Mouse (Mus musculus) embryonic facial prominence, embryonic 15.5 days (tissue): ENCODE data around the gene C2cd4a. TPM values are rescaled to one million over a fixed set of nuclear protein-coding genes. Genes with fewer than 3 reads are reported as not detected.

Source experiments
- ATAC-seq: fragments of 200-750 bp; cut with Nextera tagmentation; 2 replicates; pipeline ENCODE4 v1.8.0; 2017; ENCODE audit warnings: low read depth, moderate TSS enrichment; ENCODE audit not compliant: insufficient number of reproducible peaks, low FRiP score, low TSS enrichment
- H3K27ac ChIP-seq: fragments of 300-500 bp; sonication (generic); replicated peaks from 2 replicates; pipeline ENCODE4 v1.5.1; 2015; ENCODE audit warnings: mild to moderate bottlenecking, inconsistent platforms
- H3K27me3 ChIP-seq: fragments of 300-500 bp; sonication (generic); 2 replicates; pipeline ENCODE4 v1.6.1; 2015; ENCODE audit warnings: inconsistent platforms
- H3K36me3 ChIP-seq: fragments of 300-500 bp; sonication (generic); 2 replicates; pipeline ENCODE4 v1.6.1; 2015; ENCODE audit warnings: mild to moderate bottlenecking, inconsistent platforms
- H3K4me1 ChIP-seq: fragments of 300-500 bp; sonication (generic); 2 replicates; pipeline ENCODE4 v1.6.1; 2015; ENCODE audit warnings: inconsistent platforms
- H3K4me2 ChIP-seq: fragments of 300-500 bp; sonication (generic); replicated peaks from 2 replicates; pipeline ENCODE4 v1.6.1; 2015; ENCODE audit warnings: mild to moderate bottlenecking, inconsistent platforms
- H3K4me3 ChIP-seq: fragments of 300-500 bp; sonication (generic); replicated peaks from 2 replicates; pipeline ENCODE4 v1.5.1; 2015; ENCODE audit warnings: mild to moderate bottlenecking, inconsistent platforms
- H3K9ac ChIP-seq: fragments of 300-500 bp; sonication (generic); 2 replicates; pipeline ENCODE4 v1.6.1; 2015; ENCODE audit warnings: inconsistent platforms
- H3K9me3 ChIP-seq: fragments of 300-500 bp; sonication (generic); replicated peaks from 2 replicates; pipeline ENCODE4 v1.6.1; 2016; ENCODE audit warnings: inconsistent platforms
- WGBS: fragments of 180-500 bp; shearing (Covaris S2); methylation state at CpG from one replicate; pipeline ENCODE4 v1.1.7; 2015; 5-methylcytosine and 5-hydroxymethylcytosine counted together
- polyA plus RNA-seq: library from polyadenylated mRNA; unstranded; fragments of >200 nt; fragmentation: Nextera tagmentation; extraction: Ambion mirVana; gene quantifications from 2 replicates; pipeline ENCODE4 v1.2.1, GENCODE M21; 2015

C2cd4a gene
- polyA plus RNA-seq, 1 experiment from 2014 or later = 0.49 TPM

DNA sequence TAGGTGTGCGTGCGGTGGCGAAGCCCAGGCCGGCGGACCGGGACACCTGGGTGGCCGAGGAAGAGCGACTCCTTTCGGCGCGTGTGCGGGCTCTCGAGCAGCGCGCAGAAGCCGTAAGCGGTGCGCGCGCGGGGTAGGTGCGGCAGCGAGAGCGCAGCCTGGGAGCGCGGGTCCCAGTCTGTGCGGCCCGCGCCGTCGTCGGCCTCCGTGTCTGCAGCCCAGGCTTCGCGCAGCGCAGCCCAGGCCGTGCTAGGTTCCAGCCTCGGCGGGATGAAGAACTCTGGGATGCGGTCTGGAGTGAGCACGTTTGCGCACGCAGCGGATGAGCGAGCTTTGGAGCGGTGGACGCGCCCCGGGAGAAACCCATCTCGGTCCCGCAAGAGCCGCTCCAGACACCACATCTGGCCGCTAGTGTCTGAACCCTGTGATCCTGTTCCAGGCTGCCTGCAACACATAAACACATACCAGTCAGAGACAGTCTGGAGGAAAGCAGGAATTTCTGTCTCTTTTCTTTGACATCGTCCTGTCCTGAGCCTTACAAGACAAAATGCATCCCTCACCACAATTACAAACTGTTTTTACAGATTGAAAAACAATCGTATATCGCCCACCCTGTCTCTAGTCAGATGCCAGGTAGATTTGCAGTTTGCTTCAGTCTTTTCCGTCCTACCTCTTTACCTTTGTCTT, 628 bp downstream of the C2cd4a start:
- Histone ChIP-seq H3K27ac (no peak overlapping the region), H3K27me3 (peaks cover 42% of the 10 kb centered on the region), H3K36me3 (no peaks in the 10 kb centered on the region), H3K9ac (peak overlapping the region; percentile 21), H3K4me2 (peak overlapping the region; percentile 95), H3K4me3 (peak overlapping the region; percentile 60), H3K4me1 (peaks cover 25% of the 10 kb centered on the region), H3K9me3 (no peaks in the 10 kb centered on the region)
- WGBS = 1% methylated on average over 57 of the region's 57 CpGs
- ATAC-seq = peak; percentile 56; the same call in 1 of the 2 replicates

DNA sequence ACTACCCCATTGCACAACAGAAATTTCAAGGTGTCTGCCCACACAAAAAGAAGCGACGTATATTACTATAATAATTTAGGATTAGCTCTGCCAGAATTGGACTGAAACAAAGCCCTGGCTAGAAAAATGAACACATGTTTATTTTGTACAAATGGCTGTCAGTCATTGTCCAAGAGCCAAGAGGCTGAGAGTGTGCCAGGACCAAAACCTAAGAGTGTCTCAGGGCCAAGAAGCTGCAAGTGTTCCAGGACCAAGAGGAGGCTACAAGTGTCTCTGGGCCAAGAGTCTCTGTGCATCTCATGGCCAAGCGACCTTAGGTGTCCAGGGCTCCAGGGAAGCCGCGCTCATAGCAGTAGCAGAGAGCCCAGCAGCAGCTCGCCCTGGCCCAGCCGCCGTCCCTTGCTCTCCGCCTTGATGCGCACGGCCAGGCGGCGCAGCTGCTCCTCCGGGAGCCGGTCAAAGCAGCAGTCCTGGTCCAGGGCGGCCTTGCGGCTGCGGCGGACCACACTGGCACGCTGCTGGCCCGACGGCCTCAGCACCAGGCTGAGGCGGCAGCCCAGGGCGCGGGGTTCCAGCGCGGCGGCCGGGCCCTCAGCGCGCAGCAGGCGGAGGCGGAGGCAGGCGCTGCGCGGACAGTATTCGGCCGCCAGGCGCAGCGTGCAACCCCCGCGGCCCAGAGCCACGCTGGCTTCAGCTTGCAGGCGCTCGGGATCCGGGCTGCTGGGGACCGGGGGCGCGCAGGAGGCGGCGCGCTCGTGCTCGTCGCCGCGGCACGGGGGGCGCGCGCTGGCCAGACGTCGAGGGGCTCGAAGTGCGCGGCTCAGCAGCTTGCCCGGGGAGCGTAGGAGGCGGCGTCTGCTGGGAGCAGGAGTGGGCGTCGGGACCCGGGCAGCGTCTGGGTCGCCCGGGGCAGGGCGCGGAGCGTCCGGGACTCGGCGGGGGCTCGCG, 1.4 kb downstream of the C2cd4a start:
- peak; percentile 86 for ATAC-seq
- no peaks in the 10 kb centered on the region for H3K9me3 ChIP-seq
- peaks cover 25% of the 10 kb centered on the region for H3K4me1 ChIP-seq
- H3K4me2 ChIP-seq = peak overlapping the region; percentile 95
- H3K27ac ChIP-seq = no peak overlapping the region
- peaks cover 42% of the 10 kb centered on the region for H3K27me3 ChIP-seq
- peak overlapping the region; percentile 60 for H3K4me3 ChIP-seq
- WGBS = 2% methylated on average over 56 of the region's 84 CpGs
- no peaks in the 10 kb centered on the region for H3K36me3 ChIP-seq
- peak overlapping the region; percentile 21; the same call in 1 of the 2 replicates for H3K9ac ChIP-seq

DNA sequence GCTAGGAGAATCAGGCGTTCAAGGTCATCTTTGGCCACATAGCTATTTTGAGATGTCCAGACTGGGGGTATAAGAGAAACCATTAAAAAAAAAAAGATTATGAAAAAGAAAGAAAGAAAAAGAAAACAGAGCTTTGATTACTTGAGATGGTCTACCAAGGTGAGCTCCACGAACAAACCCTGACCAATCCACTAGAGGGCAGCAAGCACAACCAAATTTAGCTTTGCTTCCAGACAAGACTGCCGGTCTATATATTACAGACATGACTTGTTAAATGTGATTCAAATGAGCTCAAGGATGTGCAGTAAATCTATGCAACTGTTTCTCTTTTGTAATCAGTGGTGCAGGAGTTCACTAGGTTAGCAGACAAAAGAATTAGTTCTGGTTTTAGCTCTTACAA, 3.9 kb downstream of the C2cd4a start:
- 7% methylated on average over 3 of the region's 3 CpGs for WGBS
- H3K9me3 ChIP-seq = no peaks in the 10 kb centered on the region
- ATAC-seq = no peak

DNA sequence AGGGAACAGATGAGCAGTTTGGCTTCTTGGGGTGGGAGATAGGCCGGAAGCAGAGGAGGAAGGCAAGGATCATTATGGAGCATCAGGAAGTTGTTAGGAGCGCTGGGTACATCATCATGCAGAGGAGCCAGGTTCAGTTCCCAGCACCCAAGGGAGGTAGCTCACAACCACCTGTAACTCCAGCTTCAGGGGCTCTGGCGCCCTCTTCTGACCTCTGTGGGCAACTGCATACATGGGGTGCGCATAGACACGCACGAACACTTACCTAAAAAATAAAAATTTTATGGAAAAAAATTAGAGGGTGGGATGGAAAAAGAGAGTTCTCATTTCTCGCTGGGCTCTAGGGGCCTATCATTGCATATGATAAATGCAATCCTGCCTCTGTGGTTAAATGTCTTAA, 6.6 kb downstream of the C2cd4a start:
- Histone ChIP-seq H3K4me3 (no peak overlapping the region), H3K4me2 (no peak overlapping the region), H3K4me1 (peaks cover 4% of the 10 kb centered on the region; the same call in 1 of the 2 replicates), H3K9me3 (no peaks in the 10 kb centered on the region), H3K27ac (no peak overlapping the region), H3K36me3 (no peaks in the 10 kb centered on the region), H3K9ac (no peak overlapping the region), H3K27me3 (peaks cover 20% of the 10 kb centered on the region)
- ATAC-seq = no peak
- 78% methylated on average over 7 of the region's 7 CpGs for WGBS

More for the DNA sequence above, 3.9 kb downstream of the C2cd4a start:
- Histone ChIP-seq H3K4me2 (no peak overlapping the region), H3K27ac (no peak overlapping the region), H3K27me3 (peaks cover 42% of the 10 kb centered on the region), H3K36me3 (no peaks in the 10 kb centered on the region), H3K4me1 (peaks cover 25% of the 10 kb centered on the region), H3K9ac (no peak overlapping the region), H3K4me3 (no peak overlapping the region)

DNA sequence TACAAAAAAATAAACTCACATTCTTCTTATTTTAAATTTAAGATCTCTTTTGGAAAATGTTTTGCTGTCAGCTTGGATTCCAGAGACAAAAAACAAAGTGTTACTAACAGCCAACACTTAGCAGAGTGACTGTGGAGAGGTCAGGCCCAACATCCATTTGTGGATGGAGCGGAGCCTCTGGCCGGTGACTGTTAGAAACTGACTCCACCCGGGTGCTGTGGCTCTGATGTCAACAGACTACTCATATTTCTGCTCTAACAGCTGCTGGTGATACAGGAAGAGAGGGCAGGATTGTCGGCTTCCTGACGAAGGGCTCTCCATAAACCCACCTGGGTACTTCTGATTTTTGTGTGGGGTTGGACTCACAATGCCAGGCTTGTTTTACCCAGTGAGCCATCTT, 9.0 kb downstream of the C2cd4a start:
- H3K27ac ChIP-seq = no peak overlapping the region
- no peak overlapping the region for H3K4me3 ChIP-seq
- H3K27me3 ChIP-seq = no peaks in the 10 kb centered on the region
- H3K4me1 ChIP-seq = 0 out of 2 replicates have a peak, but pooled peaks cover 4% of the 10 kb centered on the region
- WGBS = 37% methylated on average over 5 of the region's 5 CpGs
- H3K4me2 ChIP-seq = no peak overlapping the region
- ATAC-seq = no peak
- no peaks in the 10 kb centered on the region for H3K9me3 ChIP-seq
- H3K36me3 ChIP-seq = no peaks in the 10 kb centered on the region
- no peak overlapping the region for H3K9ac ChIP-seq

DNA sequence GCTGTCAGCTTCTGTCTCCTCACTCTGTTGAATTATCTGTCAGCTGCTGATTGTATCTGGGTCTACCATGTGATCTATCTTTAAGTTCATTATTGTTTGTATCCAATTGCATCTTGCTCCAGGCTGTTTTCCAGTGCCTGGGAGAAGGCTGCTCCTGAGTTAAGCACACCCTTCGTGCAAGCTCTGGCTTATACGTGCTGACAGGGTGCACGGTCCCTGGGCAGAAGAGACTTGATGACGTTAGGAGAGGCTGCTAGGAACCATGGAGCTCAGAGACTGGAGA, 13.5 kb downstream of the C2cd4a start:
- Histone ChIP-seq H3K4me2 (no peak overlapping the region), H3K4me1 (peaks cover 15% of the 10 kb centered on the region), H3K27me3 (no peaks in the 10 kb centered on the region), H3K36me3 (no peaks in the 10 kb centered on the region), H3K9me3 (no peaks in the 10 kb centered on the region), H3K4me3 (no peak overlapping the region), H3K9ac (no peak overlapping the region), H3K27ac (no peak overlapping the region)
- 48% methylated on average over 4 of the region's 4 CpGs for WGBS
- no peak for ATAC-seq

DNA sequence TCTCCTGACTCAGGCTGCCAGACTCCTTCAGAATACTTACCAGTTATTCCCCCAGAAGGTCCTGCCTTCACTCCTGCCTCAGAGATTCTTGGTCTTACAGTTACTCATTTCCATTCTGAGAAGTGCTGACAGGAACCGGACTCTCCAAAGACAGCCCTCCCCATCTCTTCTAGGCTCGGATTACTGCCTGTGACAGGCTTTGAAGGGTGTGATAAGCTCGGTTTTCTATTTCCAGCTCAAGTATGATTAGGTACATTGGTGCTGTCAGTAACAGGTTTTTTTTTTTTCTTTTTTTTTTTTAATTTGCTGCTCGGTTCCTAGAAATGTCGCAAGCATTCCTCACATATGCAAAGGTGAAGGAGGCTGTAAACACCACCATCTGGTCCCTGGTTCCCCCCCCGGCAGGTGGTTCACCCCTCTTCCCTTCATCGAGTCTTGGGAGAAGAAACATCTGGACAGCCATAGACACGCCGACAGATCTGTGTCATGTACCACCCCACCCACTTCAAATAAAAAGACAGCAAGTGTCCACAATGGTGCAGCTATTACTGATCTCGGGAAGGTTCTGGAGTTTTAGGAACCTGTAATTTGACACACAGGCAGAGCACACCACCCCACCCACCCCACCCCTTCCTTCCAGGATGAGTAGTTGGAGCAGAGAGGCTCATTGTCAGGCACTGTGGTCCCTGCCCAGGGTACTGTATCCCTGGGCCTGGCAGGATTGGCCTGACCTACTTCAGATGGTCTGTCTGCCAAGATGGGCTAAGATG, 14.0 kb downstream of the C2cd4a start:
- ATAC-seq = no peak; the same call in 1 of the 2 replicates
- H3K27ac ChIP-seq = no peak overlapping the region
- H3K27me3 ChIP-seq = no peaks in the 10 kb centered on the region
- WGBS = 21% methylated on average over 10 of the region's 10 CpGs
- no peak overlapping the region for H3K4me3 ChIP-seq
- H3K4me1 ChIP-seq = peaks cover 18% of the 10 kb centered on the region
- H3K36me3 ChIP-seq = no peaks in the 10 kb centered on the region
- no peaks in the 10 kb centered on the region for H3K9me3 ChIP-seq
- H3K9ac ChIP-seq = no peak overlapping the region
- H3K4me2 ChIP-seq = no peak overlapping the region

DNA sequence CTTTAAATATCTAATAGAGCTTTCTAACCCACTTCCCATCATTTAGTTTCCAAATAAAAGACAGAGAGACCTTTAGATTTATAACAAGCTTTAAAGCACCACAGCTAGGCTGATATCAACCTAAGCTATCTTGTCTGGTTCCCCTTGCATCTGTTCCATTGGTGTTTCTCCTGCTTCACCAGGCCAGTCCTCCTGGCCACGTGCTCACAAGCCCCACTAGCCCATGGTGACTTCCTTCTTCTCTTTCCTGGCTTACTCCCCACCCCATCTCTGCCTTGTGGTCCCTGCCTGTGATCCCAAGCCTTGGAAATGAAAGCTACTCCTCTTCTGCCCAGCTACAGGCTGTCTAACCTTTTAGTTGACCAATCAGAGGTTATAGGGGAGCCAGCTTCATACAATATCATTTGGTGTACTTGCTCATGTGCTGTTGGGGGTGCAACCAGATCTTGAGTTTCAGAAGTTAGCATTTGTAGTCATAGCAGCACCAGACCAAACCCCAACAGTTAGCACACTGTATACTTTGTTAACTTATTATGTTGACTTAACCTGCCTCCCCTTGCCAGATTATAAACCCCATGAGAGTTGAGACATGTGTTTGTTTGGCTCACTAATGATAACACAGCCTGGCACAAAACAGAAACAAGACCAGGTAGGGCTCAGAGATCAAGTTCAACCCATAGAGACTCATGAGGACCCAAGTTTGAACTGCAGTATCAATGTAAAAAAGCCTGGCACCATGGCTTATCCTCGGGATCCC, 15.8 kb downstream of the C2cd4a start:
- Histone ChIP-seq H3K4me1 (peaks cover 19% of the 10 kb centered on the region), H3K9ac (no peak overlapping the region), H3K27me3 (no peaks in the 10 kb centered on the region), H3K9me3 (no peaks in the 10 kb centered on the region), H3K4me2 (no peak overlapping the region), H3K36me3 (no peaks in the 10 kb centered on the region), H3K4me3 (no peak overlapping the region), H3K27ac (no peak overlapping the region)
- WGBS = 67% methylated on average over 2 of the region's 2 CpGs
- ATAC-seq = no peak

DNA sequence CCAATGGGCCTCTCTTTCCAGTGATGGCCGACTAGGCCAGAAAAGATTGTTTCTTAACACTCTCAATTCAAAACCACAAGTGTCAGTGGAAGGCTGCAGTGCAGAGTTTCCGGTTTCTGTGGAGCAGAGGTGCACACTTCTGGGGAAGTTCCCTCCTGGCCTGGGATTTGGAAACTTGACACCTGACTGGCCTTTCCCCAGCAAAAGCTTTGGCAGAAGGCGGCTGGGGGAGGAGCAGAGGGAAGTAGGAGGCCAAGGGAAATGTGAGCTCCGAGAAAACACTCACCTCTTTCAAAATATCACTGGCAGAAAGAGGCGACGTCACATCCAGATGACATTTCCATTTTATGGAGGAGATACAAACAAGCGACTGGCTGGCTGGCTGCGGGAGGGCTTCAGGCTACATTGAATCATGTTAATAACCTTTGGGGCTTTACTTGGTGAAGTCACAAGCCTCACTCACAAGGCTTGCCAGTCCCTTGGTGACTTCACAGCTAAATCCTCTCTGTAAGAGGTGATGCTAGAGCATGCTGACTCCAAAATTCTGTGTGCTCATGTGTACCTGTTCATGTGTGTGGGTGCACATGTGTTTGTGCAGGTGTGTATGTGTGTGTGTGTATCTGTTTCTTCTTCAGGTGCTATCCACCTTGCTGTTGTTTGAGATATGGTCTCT, 18.3 kb downstream of the C2cd4a start:
- Histone ChIP-seq H3K9ac (no peak overlapping the region), H3K4me1 (peaks cover 19% of the 10 kb centered on the region), H3K27me3 (no peaks in the 10 kb centered on the region), H3K36me3 (no peaks in the 10 kb centered on the region), H3K9me3 (no peaks in the 10 kb centered on the region), H3K4me2 (0 out of 2 replicates have a peak overlapping the region, but pooled peaks have one; percentile 13), H3K4me3 (no peak overlapping the region), H3K27ac (peak overlapping the region; percentile 45)
- peak; percentile 86 for ATAC-seq
- WGBS = 1% methylated on average over 8 of the region's 8 CpGs

DNA sequence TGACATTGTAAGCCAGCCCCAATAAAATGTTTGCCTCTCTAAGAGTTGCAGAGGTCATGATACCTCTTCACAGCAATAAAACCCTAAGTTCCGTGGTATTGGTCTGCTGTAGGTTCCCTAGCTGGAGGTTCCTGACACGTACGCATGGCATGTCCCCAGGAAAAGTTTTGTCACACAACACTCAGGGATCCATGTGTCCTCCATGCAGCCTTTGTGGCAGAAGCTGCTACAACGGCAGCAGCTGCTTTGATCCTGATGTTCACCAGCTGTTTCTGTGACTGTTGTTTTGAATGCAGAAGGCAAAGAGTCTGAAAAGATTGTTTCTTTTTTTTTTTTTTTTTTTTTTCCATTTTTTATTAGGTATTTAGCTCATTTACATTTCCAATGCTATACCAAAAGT, 19.0 kb downstream of the C2cd4a start:
- WGBS = 48% methylated on average over 4 of the region's 4 CpGs
- Histone ChIP-seq H3K9me3 (no peaks in the 10 kb centered on the region), H3K4me3 (no peak overlapping the region), H3K4me2 (no peak overlapping the region), H3K27me3 (no peaks in the 10 kb centered on the region), H3K27ac (peak overlapping the region; percentile 45), H3K9ac (no peak overlapping the region), H3K36me3 (no peaks in the 10 kb centered on the region), H3K4me1 (peaks cover 15% of the 10 kb centered on the region)
- ATAC-seq = no peak
